Mouse (Mus musculus): ENCODE data around the gene Lamtor4. TPM values are rescaled to one million over a fixed set of nuclear protein-coding genes. Genes with fewer than 3 reads are reported as not detected.

Lamtor4 gene
- total RNA-seq, 2 experiments from 2014 or later, result 53.1 to 60.1 TPM

DNA sequence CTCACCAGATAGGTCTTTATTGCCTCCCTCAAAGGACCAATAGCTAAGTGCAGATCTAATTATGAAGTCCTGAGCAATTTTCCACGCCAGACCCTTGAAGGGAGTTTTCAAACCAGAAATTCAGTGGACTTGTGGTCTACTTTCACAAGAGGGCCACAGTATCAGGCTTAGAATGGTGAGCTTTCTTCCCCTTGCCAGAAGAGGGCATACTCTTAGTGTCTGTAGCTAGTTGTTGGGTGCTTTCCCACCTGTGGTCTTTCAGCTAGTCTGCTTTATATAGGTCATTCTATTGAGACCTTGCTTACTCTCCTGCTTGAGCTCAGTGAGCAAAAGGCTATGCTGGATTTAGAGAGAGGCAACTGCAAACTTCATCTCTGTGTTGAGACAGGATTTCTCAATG, 28.3 kb downstream of the Lamtor4 start:
- DNase-seq, result no peak

DNA sequence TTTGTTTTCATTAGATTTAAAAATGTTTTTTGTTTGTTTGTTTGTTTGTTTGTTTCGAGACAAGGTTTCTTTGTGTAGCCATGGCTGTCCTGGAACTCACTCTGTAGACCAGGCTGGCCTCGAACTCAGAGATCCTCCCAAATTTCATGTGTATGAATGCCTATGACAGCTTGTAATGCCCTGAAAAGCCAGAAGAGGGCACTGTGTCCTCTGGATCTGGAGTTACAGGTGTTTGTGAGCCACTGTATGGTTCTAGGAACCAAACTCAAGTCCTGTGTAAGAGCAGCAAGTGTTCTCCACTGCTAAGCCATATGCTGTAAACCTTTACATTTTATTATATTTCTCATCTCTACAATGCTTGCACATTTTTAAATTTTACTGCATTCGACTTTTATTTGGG, 32.6 kb downstream of the Lamtor4 start:
- intact Hi-C loops (cut with DNase I), result no loop called here
- DNase-seq, result no peak

More for the DNA sequence above, 28.3 kb downstream of the Lamtor4 start:
- intact Hi-C loops (cut with DNase I), result no loop called here

DNA sequence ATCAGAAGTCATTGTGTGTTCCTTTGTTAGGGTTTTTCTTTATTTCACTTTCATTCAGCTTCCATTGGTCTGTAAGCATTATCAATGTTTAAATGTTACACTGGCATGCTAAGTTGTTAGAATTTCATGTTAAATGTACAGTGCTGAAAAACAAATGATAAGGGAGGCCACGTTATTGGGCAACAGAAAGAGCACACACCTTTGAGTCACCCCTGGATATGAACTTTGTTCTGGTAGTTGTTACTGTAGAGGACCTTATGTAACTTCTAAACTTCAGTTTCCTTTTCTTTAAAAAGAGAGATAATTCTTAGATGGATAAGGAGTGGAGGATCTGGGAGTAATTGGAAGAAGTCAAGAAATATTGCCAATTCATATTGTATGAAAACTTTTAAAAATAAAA, 36.4 kb downstream of the Lamtor4 start:
- DNase-seq, result no peak
- intact Hi-C loops (cut with DNase I), result no loop called here

GRCm38 (mm10) chr5:138294158-138294557, 38.9 kb downstream of the Lamtor4 start:
- no peak for DNase-seq
- intact Hi-C loops (cut with DNase I), result no loop called here

GRCm38 (mm10) chr5:138299613-138300012, 44.3 kb downstream of the Lamtor4 start:
- DNase-seq, result no peak
- intact Hi-C loops (cut with DNase I), result no loop called here

Other genes starting within 250 kb of the Lamtor4 start
- not detected for gene Smok3a, start 234.2 kb upstream of the Lamtor4 start, total RNA-seq (2021)
- not detected for gene Smok3b, start 234.1 kb upstream of the Lamtor4 start, total RNA-seq (2021)
- not detected for gene Smok3c, start 202.3 kb upstream of the Lamtor4 start, total RNA-seq (2021)
- gene Zkscan1, start 170.4 kb upstream of the Lamtor4 start, total RNA-seq (2021), result 10 to 100 TPM; 44.6 to 45.1 TPM
- 10 to 100 TPM; 34.9 to 35.7 TPM for gene Zscan21, start 138.6 kb upstream of the Lamtor4 start, total RNA-seq (2021)
- gene Zfp113, start 99.7 kb upstream of the Lamtor4 start, total RNA-seq (2021), result 10 to 100 TPM; 13.1 to 13.2 TPM
- 100 to 1,000 TPM; 126 to 131 TPM for gene Cops6, start 94.4 kb upstream of the Lamtor4 start, total RNA-seq (2021)
- 10 to 100 TPM; 33.2 to 37.3 TPM for gene Ap4m1, start 83.5 kb upstream of the Lamtor4 start, total RNA-seq (2021)
- gene Mcm7, start 83.1 kb upstream of the Lamtor4 start, total RNA-seq (2021), result 10 to 100 TPM; 34.9 to 37.6 TPM
- 10 to 100 TPM; 28.6 to 30.7 TPM for gene Taf6, start 68.0 kb upstream of the Lamtor4 start, total RNA-seq (2021)
- 10 to 100 TPM; 17.1 to 18.4 TPM for gene Cnpy4, start 68.0 kb upstream of the Lamtor4 start, total RNA-seq (2021)
- 10 to 100 TPM in 1 of 2 experiments, 1 to 10 TPM in 1; 7.9 to 10.4 TPM for gene Mblac1, start 61.2 kb upstream of the Lamtor4 start, total RNA-seq (2021)
- gene Nxpe5, start 29.6 kb upstream of the Lamtor4 start, total RNA-seq (2021), result under 1 TPM in 1 of 2 experiments, not detected in 1; 0.20 TPM
- 10 to 100 TPM; 90.0 to 98.2 TPM for gene BC037034, start 8.6 kb downstream of the Lamtor4 start, total RNA-seq (2021)
- gene Gal3st4, start 17.4 kb downstream of the Lamtor4 start, total RNA-seq (2021), result 1 to 10 TPM in 1 of 2 experiments, under 1 TPM in 1; 0.86 to 1.6 TPM
- under 1 TPM in 1 of 2 experiments, not detected in 1; 0.20 TPM for gene Gm43720, start 24.5 kb downstream of the Lamtor4 start, total RNA-seq (2021)
- 100 to 1,000 TPM in 1 of 2 experiments, 10 to 100 TPM in 1; 86.4 to 104 TPM for gene Gpc2, start 24.5 kb downstream of the Lamtor4 start, total RNA-seq (2021)
- gene Stag3, start 24.8 kb downstream of the Lamtor4 start, total RNA-seq (2021), result 1 to 10 TPM; 5.8 to 7.7 TPM
- gene Pvrig, start 86.5 kb downstream of the Lamtor4 start, total RNA-seq (2021), result not detected
- gene Zfp157, start 186.0 kb downstream of the Lamtor4 start, total RNA-seq (2021), result 10 to 100 TPM; 37.6 to 39.8 TPM